Mouse (Mus musculus) heart, embryonic 16.5 days (tissue): Measurements from ENCODE around the gene Klhl29. TPM values are rescaled to one million over a fixed set of nuclear protein-coding genes. Genes with fewer than 3 reads are reported as not detected.

ENCODE experiments used
- ATAC-seq: fragments of 200-750 bp; cut with Nextera tagmentation; replicated peaks from 2 replicates; pipeline ENCODE4 v1.8.0; 2017; ENCODE audit warnings: moderate number of reproducible peaks; ENCODE audit not compliant: insufficient read depth, low FRiP score; ENCODE audit errors: extremely low read depth
- H3K27ac ChIP-seq: fragments of 300-500 bp; sonication (generic); 2 replicates; pipeline ENCODE4 v1.5.1; 2014; ENCODE audit warnings: mild to moderate bottlenecking, low read length, control low read depth, moderate library complexity
- H3K27me3 ChIP-seq: fragments of 300-500 bp; sonication (generic); 2 replicates; pipeline ENCODE4 v1.6.1; 2014; ENCODE audit warnings: low read length, mixed read lengths; ENCODE audit not compliant: control insufficient read depth, insufficient read depth
- H3K36me3 ChIP-seq: fragments of 300-500 bp; sonication (generic); 2 replicates; pipeline ENCODE4 v1.6.1; 2014; ENCODE audit not compliant: control insufficient read depth, insufficient read depth
- H3K4me1 ChIP-seq: fragments of 300-500 bp; sonication (generic); 2 replicates; pipeline ENCODE4 v1.6.1; 2014; ENCODE audit warnings: low read length, mixed read lengths; ENCODE audit not compliant: control insufficient read depth, insufficient read depth
- H3K4me2 ChIP-seq: fragments of 300-500 bp; sonication (generic); 2 replicates; pipeline ENCODE4 v1.6.1; 2014; ENCODE audit warnings: low read depth, mild to moderate bottlenecking, control low read depth, low read length
- H3K4me3 ChIP-seq: fragments of 300-500 bp; sonication (generic); 2 replicates; pipeline ENCODE4 v1.5.1; 2014; ENCODE audit warnings: mild to moderate bottlenecking, control low read depth, low read length
- H3K9ac ChIP-seq: fragments of 300-500 bp; sonication (generic); 2 replicates; pipeline ENCODE4 v1.6.1; 2014; ENCODE audit warnings: low read length, control low read depth
- H3K9me3 ChIP-seq: fragments of 300-500 bp; sonication (generic); replicated peaks from 2 replicates; pipeline ENCODE4 v1.6.1; 2016; ENCODE audit warnings: low read length; ENCODE audit not compliant: control insufficient read depth
- WGBS: fragments of 180-500 bp; shearing (Covaris S2); extraction: QIAGEN DNeasy Blood & Tissue Kit; methylation state at CpG from one replicate; pipeline ENCODE4 v1.1.7; 2014; 5-methylcytosine and 5-hydroxymethylcytosine counted together
- polyA plus RNA-seq: library from polyadenylated mRNA; unstranded; fragments of >200 nt; fragmentation: Nextera tagmentation; extraction: Ambion mirVana; gene quantifications from 2 replicates; pipeline ENCODE4 v1.2.1, GENCODE M21; 2015

Gene Klhl29
- polyA plus RNA-seq = 0.25 and 0.34 TPM in 2 replicates

- H3K4me2 ChIP-seq = peak within 1 kb of the TSS; percentile 95
- no peaks in the 10 kb centered on the region for H3K9me3 ChIP-seq
- peak within 1 kb of the TSS; percentile 68 for H3K4me3 ChIP-seq
- H3K27me3 ChIP-seq = peaks cover 62% of the 10 kb centered on the region
- under 1% methylated on average over 62 of the region's 66 CpGs for WGBS
- peak within 1 kb of the TSS; percentile 68 for H3K9ac ChIP-seq
- no peaks in the 10 kb centered on the region for H3K36me3 ChIP-seq
- H3K27ac ChIP-seq = no peak within 1 kb of the TSS
- H3K4me1 ChIP-seq = peaks cover 12% of the 10 kb centered on the region
- ATAC-seq = peak; percentile 94
Measured at GRCm38 (mm10) chr12:5375616-5376461, at the start of gene Klhl29. Gene Klhl29, minus strand, starts transcription at chr12:5375682.

GRCm38 (mm10) chr12:5425276-5425675 lies 49.8 kb upstream of the Klhl29 start:
- 77% methylated on average over 4 of the region's 4 CpGs for WGBS
- no peak for ATAC-seq
- H3K4me1 ChIP-seq = peaks cover 6% of the 10 kb centered on the region; the same call in 1 of the 2 replicates

GRCm38 (mm10) chr12:5415806-5416205 lies 40.3 kb upstream of the Klhl29 start:
- Histone ChIP-seq H3K36me3 (no peaks in the 10 kb centered on the region), H3K4me3 (no peak overlapping the region), H3K4me1 (no peaks in the 10 kb centered on the region), H3K27me3 (no peaks in the 10 kb centered on the region), H3K4me2 (no peak overlapping the region), H3K9ac (no peak overlapping the region), H3K27ac (no peak overlapping the region), H3K9me3 (no peaks in the 10 kb centered on the region)
- WGBS = 50% methylated on average over 3 of the region's 3 CpGs
- ATAC-seq = no peak

More at GRCm38 (mm10) chr12:5425276-5425675, 49.8 kb upstream of the Klhl29 start:
- H3K9me3 ChIP-seq = no peaks in the 10 kb centered on the region
- H3K4me2 ChIP-seq = no peak overlapping the region
- no peaks in the 10 kb centered on the region for H3K27me3 ChIP-seq
- H3K27ac ChIP-seq = no peak overlapping the region
- no peaks in the 10 kb centered on the region for H3K36me3 ChIP-seq
- H3K4me3 ChIP-seq = no peak overlapping the region
- no peak overlapping the region for H3K9ac ChIP-seq

GRCm38 (mm10) chr12:5413976-5414375 lies 38.5 kb upstream of the Klhl29 start:
- ATAC-seq = no peak
- peaks cover 3% of the 10 kb centered on the region; the same call in 1 of the 2 replicates for H3K4me1 ChIP-seq
- no peaks in the 10 kb centered on the region for H3K27me3 ChIP-seq
- H3K27ac ChIP-seq = no peak overlapping the region
- H3K36me3 ChIP-seq = no peaks in the 10 kb centered on the region
- H3K9me3 ChIP-seq = no peaks in the 10 kb centered on the region
- H3K4me2 ChIP-seq = no peak overlapping the region
- no peak overlapping the region for H3K4me3 ChIP-seq
- H3K9ac ChIP-seq = no peak overlapping the region

GRCm38 (mm10) chr12:5411761-5412537 lies 36.5 kb upstream of the Klhl29 start:
- Histone ChIP-seq H3K4me1 (peaks cover 3% of the 10 kb centered on the region; the same call in 1 of the 2 replicates), H3K27ac (no peak overlapping the region), H3K9me3 (no peaks in the 10 kb centered on the region), H3K9ac (no peak overlapping the region), H3K36me3 (no peaks in the 10 kb centered on the region), H3K4me2 (no peak overlapping the region), H3K27me3 (no peaks in the 10 kb centered on the region), H3K4me3 (no peak overlapping the region)
- 60% methylated on average over 13 of the region's 13 CpGs for WGBS
- ATAC-seq = no peak

- ATAC-seq = no peak
- no peak overlapping the region for H3K27ac ChIP-seq
Measured at GRCm38 (mm10) chr12:5411346-5411745, 35.9 kb upstream of the Klhl29 start.

GRCm38 (mm10) chr12:5410391-5411115 lies 35.1 kb upstream of the Klhl29 start:
- no peaks in the 10 kb centered on the region for H3K36me3 ChIP-seq

More at GRCm38 (mm10) chr12:5411346-5411745, 35.9 kb upstream of the Klhl29 start:
- no peak overlapping the region for H3K4me2 ChIP-seq
- H3K4me3 ChIP-seq = no peak overlapping the region
- peaks cover 3% of the 10 kb centered on the region; the same call in 1 of the 2 replicates for H3K4me1 ChIP-seq
- no peaks in the 10 kb centered on the region for H3K36me3 ChIP-seq
- H3K9me3 ChIP-seq = no peaks in the 10 kb centered on the region
- WGBS = 66% methylated on average over 4 of the region's 4 CpGs
- no peaks in the 10 kb centered on the region for H3K27me3 ChIP-seq
- no peak overlapping the region for H3K9ac ChIP-seq

GRCm38 (mm10) chr12:5407175-5407574 lies 31.7 kb upstream of the Klhl29 start:
- Histone ChIP-seq H3K4me2 (no peak overlapping the region), H3K4me3 (no peak overlapping the region), H3K36me3 (no peaks in the 10 kb centered on the region), H3K4me1 (peaks cover 3% of the 10 kb centered on the region; the same call in 1 of the 2 replicates), H3K9me3 (no peaks in the 10 kb centered on the region), H3K27ac (no peak overlapping the region), H3K9ac (no peak overlapping the region), H3K27me3 (no peaks in the 10 kb centered on the region)
- ATAC-seq = no peak
- 78% methylated on average over 8 of the region's 8 CpGs for WGBS

More at GRCm38 (mm10) chr12:5410391-5411115, 35.1 kb upstream of the Klhl29 start:
- peak overlapping the region; percentile 53 for H3K4me2 ChIP-seq
- H3K4me1 ChIP-seq = peaks cover 3% of the 10 kb centered on the region; the same call in 1 of the 2 replicates
- no peak overlapping the region; the same call in 1 of the 2 replicates for H3K4me3 ChIP-seq
- H3K9ac ChIP-seq = no peak overlapping the region
- H3K9me3 ChIP-seq = no peaks in the 10 kb centered on the region
- no peaks in the 10 kb centered on the region for H3K27me3 ChIP-seq
- no peak overlapping the region for H3K27ac ChIP-seq
- ATAC-seq = peak; percentile 67; the same call in 1 of the 2 replicates
- WGBS = 5% methylated on average over 16 of the region's 16 CpGs
